Comparison of ENCODE assay signal across 8 mouse cellular contexts in the genomic region with DNA sequence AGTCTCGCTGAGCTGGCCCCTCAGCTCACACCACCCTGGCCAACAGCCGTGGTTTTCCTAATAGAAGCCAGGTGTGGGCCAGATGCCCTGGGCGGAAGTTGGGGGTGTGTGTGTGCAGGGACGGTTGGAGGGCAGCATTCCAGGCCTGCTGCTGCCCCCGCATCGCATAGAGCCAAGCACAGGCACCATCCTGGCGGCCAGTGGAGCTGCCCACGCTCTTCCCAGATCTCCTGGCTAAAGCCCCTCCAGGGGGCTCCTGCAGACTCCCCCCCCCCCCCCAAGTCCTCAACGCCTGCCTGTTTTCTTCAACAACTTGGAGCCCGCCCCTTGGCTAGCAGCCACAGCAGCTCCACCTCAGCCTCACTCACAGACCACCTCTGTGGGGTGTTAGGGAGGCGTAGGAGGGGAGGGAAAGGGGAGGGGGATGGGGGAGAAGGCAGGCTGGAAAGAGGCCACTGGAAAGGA. TPM values are rescaled to one million over a fixed set of nuclear protein-coding genes. Genes with fewer than 3 reads are reported as not detected.
DNase-seq lines count a peak whose midpoint lies in the region; ATAC-seq and TF ChIP-seq lines count a peak whose summit lies in the region.

No protein-coding gene starts in this region.

- H3K36me3 ChIP-seq in lung, embryonic 16.5 days (ENCODE audit: control insufficient read depth, insufficient read depth, low read length), result peaks cover 7% of the 10 kb centered on the region
- no peaks in the 10 kb centered on the region for H3K36me3 ChIP-seq in embryonic facial prominence, embryonic 11.5 days (replicated peaks; ENCODE audit: control insufficient read depth, insufficient read depth, low read depth, low read length)
- H3K36me3 ChIP-seq in heart, postnatal 0 days (replicated peaks; ENCODE audit: control insufficient read depth, insufficient read depth, low read length), result peaks cover 23% of the 10 kb centered on the region
- peaks cover 25% of the 10 kb centered on the region for H3K36me3 ChIP-seq in liver, embryonic 13.5 days

- H3K4me2 ChIP-seq in lung, embryonic 16.5 days (ENCODE audit: low read depth, low read length), result no peak overlapping the region
- H3K4me2 ChIP-seq in embryonic facial prominence, embryonic 11.5 days (ENCODE audit: low read depth, low read length), result peak overlapping the region; percentile 27
- H3K4me2 ChIP-seq in heart, postnatal 0 days (ENCODE audit: low read depth, low read length), result no peak overlapping the region
- no peak overlapping the region for H3K4me2 ChIP-seq in liver, embryonic 13.5 days

- no peak for DNase-seq in lung, postnatal 14 days
- peak; percentile 94 for DNase-seq in embryonic facial prominence, embryonic 11.5 days (ENCODE audit: low spot score)
- DNase-seq in heart, postnatal 0 days (ENCODE audit: low spot score), result no peak
- DNase-seq in liver, embryonic 13.5 days, result no peak
- peak; percentile 55 for DNase-seq in testis, postnatal 14 days (ENCODE audit: low spot score)
- no peak for DNase-seq in cerebellum, adult 8-10 months
- no peak for DNase-seq in adrenal gland, postnatal 25 days

- no peaks in the 10 kb centered on the region for H3K9me3 ChIP-seq in lung, embryonic 16.5 days (ENCODE audit: control insufficient read depth, low read length)
- no peaks in the 10 kb centered on the region for H3K9me3 ChIP-seq in embryonic facial prominence, embryonic 11.5 days (replicated peaks; ENCODE audit: control insufficient read depth, low read length)
- H3K9me3 ChIP-seq in heart, postnatal 0 days (replicated peaks; ENCODE audit: control insufficient read depth, low read length), result no peaks in the 10 kb centered on the region
- H3K9me3 ChIP-seq in liver, embryonic 13.5 days (replicated peaks), result no peaks in the 10 kb centered on the region

- no peak for TF ChIP-seq EP300 in heart, postnatal 0 days (IDR thresholded peaks at IDR 0.05; ENCODE audit: low read depth)

- WGBS in lung, embryonic 16.5 days, result 12% methylated on average over 11 of the region's 11 CpGs
- 15% methylated on average over 11 of the region's 11 CpGs for WGBS in embryonic facial prominence, embryonic 11.5 days
- WGBS in heart, postnatal 0 days, result 30% methylated on average over 11 of the region's 11 CpGs
- WGBS in liver, embryonic 13.5 days (ENCODE audit: insufficient replicate concordance), result 53% methylated on average over 11 of the region's 11 CpGs

- H3K27me3 ChIP-seq in lung, embryonic 16.5 days (ENCODE audit: control insufficient read depth, insufficient read depth, low read depth, low read length), result no peaks in the 10 kb centered on the region
- H3K27me3 ChIP-seq in embryonic facial prominence, embryonic 11.5 days (ENCODE audit: control insufficient read depth, insufficient read depth, low read length), result no peaks in the 10 kb centered on the region
- H3K27me3 ChIP-seq in heart, postnatal 0 days (ENCODE audit: control insufficient read depth, insufficient read depth, low read length), result no peaks in the 10 kb centered on the region
- H3K27me3 ChIP-seq in liver, embryonic 13.5 days, result no peaks in the 10 kb centered on the region

- no peak overlapping the region for H3K4me3 ChIP-seq in lung, embryonic 16.5 days (ENCODE audit: low read length)
- H3K4me3 ChIP-seq in embryonic facial prominence, embryonic 11.5 days (ENCODE audit: low read depth, low read length), result no peak overlapping the region
- no peak overlapping the region for H3K4me3 ChIP-seq in heart, postnatal 0 days (ENCODE audit: low read depth, low read length)
- no peak overlapping the region for H3K4me3 ChIP-seq in liver, embryonic 13.5 days (replicated peaks)

- ATAC-seq in lung, embryonic 16.5 days (ENCODE audit: low read depth), result peak; percentile 54
- peak; percentile 87 for ATAC-seq in embryonic facial prominence, embryonic 11.5 days (replicated peaks; ENCODE audit: insufficient number of reproducible peaks, low FRiP score, low TSS enrichment, low read depth)
- 0 out of 2 replicates have a peak, but pooled peaks have one; percentile 5 for ATAC-seq in heart, postnatal 0 days (ENCODE audit: insufficient read depth, low read depth)
- peak; percentile 7; the same call in 1 of the 2 replicates for ATAC-seq in liver, embryonic 13.5 days (ENCODE audit: low read depth)

- TF ChIP-seq CTCF in heart, postnatal 0 days (IDR thresholded peaks at IDR 0.05; ENCODE audit: low read depth), result no peak

- H3K4me1 ChIP-seq in lung, embryonic 16.5 days (replicated peaks; ENCODE audit: control insufficient read depth, insufficient read depth, low read length), result peaks cover 18% of the 10 kb centered on the region
- H3K4me1 ChIP-seq in embryonic facial prominence, embryonic 11.5 days (ENCODE audit: control insufficient read depth, insufficient read depth, low read length), result no peaks in the 10 kb centered on the region; the same call in none of the 2 replicates
- peaks cover 23% of the 10 kb centered on the region for H3K4me1 ChIP-seq in heart, postnatal 0 days (ENCODE audit: control insufficient read depth, insufficient read depth)
- peaks cover 30% of the 10 kb centered on the region for H3K4me1 ChIP-seq in liver, embryonic 13.5 days (replicated peaks)

- H3K9ac ChIP-seq in lung, embryonic 16.5 days (ENCODE audit: low read length), result peak overlapping the region; percentile 46
- H3K9ac ChIP-seq in embryonic facial prominence, embryonic 11.5 days (replicated peaks; ENCODE audit: low read length), result peak overlapping the region; percentile 44
- peak overlapping the region; percentile 35; the same call in 1 of the 2 replicates for H3K9ac ChIP-seq in heart, postnatal 0 days (replicated peaks; ENCODE audit: low read depth, low read length)
- no peak overlapping the region for H3K9ac ChIP-seq in liver, embryonic 13.5 days

- H3K27ac ChIP-seq in lung, embryonic 16.5 days (ENCODE audit: low read length), result peak overlapping the region; percentile 76
- peak overlapping the region; percentile 96 for H3K27ac ChIP-seq in embryonic facial prominence, embryonic 11.5 days (replicated peaks; ENCODE audit: low read depth, low read length)
- H3K27ac ChIP-seq in heart, postnatal 0 days (ENCODE audit: low read depth), result 0 out of 2 replicates have a peak overlapping the region, but pooled peaks have one; percentile 36
- H3K27ac ChIP-seq in liver, embryonic 13.5 days, result no peak overlapping the region

RNA-seq across cellular contexts. Expression of gene Dnaja3, which starts 19.0 kb away (rescaled TPM):
- polyA plus RNA-seq in lung, embryonic 16.5 days (2015; fragmentation: Nextera tagmentation; extraction: Ambion mirVana), result 61.3 and 61.9 TPM in 2 replicates
- 56.9 and 58.3 TPM in 2 replicates for polyA plus RNA-seq in embryonic facial prominence, embryonic 11.5 days (2014; fragmentation: Nextera tagmentation; extraction: Ambion mirVana)
- 99.6 and 102 TPM in 2 replicates for total RNA-seq in heart, postnatal 0 days (2014; rRNA removed; ENCODE audit: low replicate concordance)
- 99.5 and 103 TPM in 2 replicates for polyA plus RNA-seq in heart, postnatal 0 days (2015; fragmentation: Nextera tagmentation; extraction: Ambion mirVana)
- 51.8 and 62.5 TPM in 2 replicates for polyA plus RNA-seq in liver, embryonic 13.5 days (2015; fragmentation: Nextera tagmentation; extraction: Ambion mirVana)
- 117 and 125 TPM in 2 replicates for total RNA-seq in adrenal gland, postnatal 25 days (2021)

RNA-seq across cellular contexts. Expression of gene Vasn, which starts 19.1 kb away (rescaled TPM):
- 28.5 and 30.4 TPM in 2 replicates for polyA plus RNA-seq in lung, embryonic 16.5 days (2015; fragmentation: Nextera tagmentation; extraction: Ambion mirVana)
- polyA plus RNA-seq in embryonic facial prominence, embryonic 11.5 days (2014; fragmentation: Nextera tagmentation; extraction: Ambion mirVana), result 10.9 and 14.1 TPM in 2 replicates
- total RNA-seq in heart, postnatal 0 days (2014; rRNA removed; ENCODE audit: low replicate concordance), result 38.7 and 64.8 TPM in 2 replicates
- 8.1 and 9.3 TPM in 2 replicates for polyA plus RNA-seq in heart, postnatal 0 days (2015; fragmentation: Nextera tagmentation; extraction: Ambion mirVana)
- 2.9 TPM in 2 replicates for polyA plus RNA-seq in liver, embryonic 13.5 days (2015; fragmentation: Nextera tagmentation; extraction: Ambion mirVana)
- 5.4 and 9.3 TPM in 2 replicates for total RNA-seq in adrenal gland, postnatal 25 days (2021)

RNA-seq across cellular contexts. Expression of gene Coro7, which starts 20.8 kb away (rescaled TPM):
- 15.9 and 18.3 TPM in 2 replicates for polyA plus RNA-seq in lung, embryonic 16.5 days (2015; fragmentation: Nextera tagmentation; extraction: Ambion mirVana)
- 12.2 and 12.8 TPM in 2 replicates for polyA plus RNA-seq in embryonic facial prominence, embryonic 11.5 days (2014; fragmentation: Nextera tagmentation; extraction: Ambion mirVana)
- total RNA-seq in heart, postnatal 0 days (2014; rRNA removed; ENCODE audit: low replicate concordance), result 17.2 and 17.8 TPM in 2 replicates
- 8.0 and 9.9 TPM in 2 replicates for polyA plus RNA-seq in heart, postnatal 0 days (2015; fragmentation: Nextera tagmentation; extraction: Ambion mirVana)
- polyA plus RNA-seq in liver, embryonic 13.5 days (2015; fragmentation: Nextera tagmentation; extraction: Ambion mirVana), result 7.0 and 9.9 TPM in 2 replicates
- total RNA-seq in adrenal gland, postnatal 25 days (2021), result 36.2 and 39.7 TPM in 2 replicates

RNA-seq across cellular contexts. Expression of gene Pam16, which starts 34.0 kb away (rescaled TPM):
- 89.9 and 96.2 TPM in 2 replicates for polyA plus RNA-seq in lung, embryonic 16.5 days (2015; fragmentation: Nextera tagmentation; extraction: Ambion mirVana)
- polyA plus RNA-seq in embryonic facial prominence, embryonic 11.5 days (2014; fragmentation: Nextera tagmentation; extraction: Ambion mirVana), result 103 and 105 TPM in 2 replicates
- 23.9 and 74.9 TPM in 2 replicates for total RNA-seq in heart, postnatal 0 days (2014; rRNA removed; ENCODE audit: low replicate concordance)
- polyA plus RNA-seq in heart, postnatal 0 days (2015; fragmentation: Nextera tagmentation; extraction: Ambion mirVana), result 172 and 184 TPM in 2 replicates
- polyA plus RNA-seq in liver, embryonic 13.5 days (2015; fragmentation: Nextera tagmentation; extraction: Ambion mirVana), result 67.5 and 74.1 TPM in 2 replicates
- total RNA-seq in adrenal gland, postnatal 25 days (2021), result 81.9 and 83.4 TPM in 2 replicates

Comparison
In these comparisons a context has a peak if more than half of its experiments do, and no peak if none do; other contexts are left out.
1. ATAC-seq: peak in every context shown above with its lines; median percentile 87 in embryonic facial prominence, embryonic 11.5 days; 54 in lung, embryonic 16.5 days; 7 in liver, embryonic 13.5 days; 5 in heart, postnatal 0 days.
2. DNase-seq: peak in embryonic facial prominence, embryonic 11.5 days (single experiment) and testis, postnatal 14 days (single experiment); none in lung, postnatal 14 days (single experiment), heart, postnatal 0 days (single experiment), liver, embryonic 13.5 days (single experiment), cerebellum, adult 8-10 months (single experiment) and adrenal gland, postnatal 25 days (single experiment).